Mouse (Mus musculus) retina, embryonic 14.5 days (tissue): ENCODE measurements around the gene Agrp.
"Not testable (repeated sequence)": the region's sequence is repeated elsewhere in the genome, so short reads cannot be mapped to it uniquely, and the experiment has no call there.

ENCODE experiments used
- DNase-seq: peaks from one replicate; pipeline ENCODE4 v3.0.0-alpha.2; 2015; ENCODE audit warnings: low spot score

Gene Agrp

DNA sequence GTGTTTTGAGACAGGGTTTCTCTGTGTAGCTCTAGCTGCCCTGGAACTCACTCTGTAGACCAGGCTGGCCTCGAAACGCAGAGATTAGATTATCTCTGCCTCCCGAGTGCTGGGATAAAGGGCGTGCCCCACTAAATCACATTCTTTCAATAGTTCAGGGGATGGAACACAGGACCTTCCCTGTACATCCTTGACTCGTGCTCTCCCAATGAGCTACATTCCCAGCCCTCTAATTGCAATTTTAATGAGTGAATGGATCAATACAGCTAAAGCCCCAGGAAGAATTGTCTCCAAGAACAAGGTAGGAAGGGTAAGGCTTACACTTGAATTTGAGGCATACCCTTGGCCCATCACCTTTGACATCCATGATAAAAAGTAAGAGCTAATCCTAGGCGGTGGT lies 38.4 kb downstream of the Agrp start:
- DNase-seq, result no peak

DNA sequence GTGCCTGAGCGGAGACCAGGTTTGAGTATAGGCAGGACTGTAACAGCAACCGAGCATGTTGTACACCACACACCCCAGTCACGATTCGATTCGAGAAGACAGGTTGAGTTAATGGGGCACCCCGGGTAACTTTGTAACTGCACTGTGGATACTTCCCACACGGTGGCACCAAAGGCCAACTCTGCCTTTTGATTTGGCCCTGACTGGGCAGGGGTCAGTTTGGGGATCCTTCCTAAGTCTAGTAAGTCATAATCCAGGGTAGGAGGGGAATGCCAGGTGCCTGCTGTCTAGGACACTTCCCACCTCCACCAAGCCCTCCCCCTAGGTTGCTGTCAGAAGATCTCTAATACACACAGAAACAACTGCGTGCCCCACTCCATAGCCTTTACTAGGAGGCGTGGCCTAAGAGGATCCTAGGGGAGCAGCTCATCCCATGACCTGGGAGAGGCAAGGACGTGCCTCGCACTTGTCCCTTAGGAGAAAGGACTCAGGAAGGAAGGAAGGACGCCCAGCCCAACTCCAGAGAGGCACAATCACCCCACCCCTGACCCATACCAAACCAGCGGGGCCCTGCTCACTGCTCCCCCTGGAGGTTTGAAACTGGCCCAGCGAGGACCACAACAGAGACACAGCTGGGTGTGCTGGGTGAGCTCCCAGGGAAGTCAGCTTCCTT lies 40.7 kb downstream of the Agrp start:
- peak; percentile 80 for DNase-seq

DNA sequence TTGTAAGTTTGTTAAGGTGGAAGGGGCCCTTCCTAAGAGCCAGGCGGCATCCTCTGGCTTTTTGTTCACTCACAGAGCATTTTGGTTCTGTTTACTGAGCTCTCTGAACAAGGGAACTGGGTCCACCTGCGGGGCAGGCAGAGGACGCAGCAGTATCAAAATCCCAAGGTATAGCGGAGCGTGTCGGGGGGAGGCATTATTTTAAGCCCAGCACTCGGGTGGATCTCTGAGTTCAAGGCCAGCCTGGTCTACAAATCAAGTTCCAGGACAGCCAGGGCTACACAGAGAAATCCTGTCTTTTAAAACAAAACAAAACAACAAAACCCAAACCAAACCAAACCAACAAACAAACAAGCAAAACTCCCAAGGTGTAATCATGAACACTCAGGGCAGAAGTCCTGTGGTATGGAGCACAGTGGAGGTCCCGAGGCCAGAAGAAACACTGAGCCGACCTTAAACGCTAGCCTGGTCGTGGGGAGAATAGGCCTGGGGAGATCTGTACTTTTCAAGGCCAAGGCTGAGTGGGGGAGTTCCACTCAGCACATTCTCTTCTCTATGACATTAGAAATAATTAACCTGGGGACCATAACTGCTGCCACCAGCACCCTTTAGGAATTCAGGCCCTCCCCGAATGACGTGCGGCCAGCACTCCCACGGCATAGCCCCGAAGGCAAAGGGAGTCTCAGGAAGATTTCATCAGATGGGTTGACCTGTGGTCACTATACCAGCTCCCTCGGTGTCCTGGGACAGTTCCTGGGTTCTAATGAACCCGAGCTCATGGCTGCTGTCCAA lies 42.5 kb downstream of the Agrp start:
- no peak for DNase-seq

DNA sequence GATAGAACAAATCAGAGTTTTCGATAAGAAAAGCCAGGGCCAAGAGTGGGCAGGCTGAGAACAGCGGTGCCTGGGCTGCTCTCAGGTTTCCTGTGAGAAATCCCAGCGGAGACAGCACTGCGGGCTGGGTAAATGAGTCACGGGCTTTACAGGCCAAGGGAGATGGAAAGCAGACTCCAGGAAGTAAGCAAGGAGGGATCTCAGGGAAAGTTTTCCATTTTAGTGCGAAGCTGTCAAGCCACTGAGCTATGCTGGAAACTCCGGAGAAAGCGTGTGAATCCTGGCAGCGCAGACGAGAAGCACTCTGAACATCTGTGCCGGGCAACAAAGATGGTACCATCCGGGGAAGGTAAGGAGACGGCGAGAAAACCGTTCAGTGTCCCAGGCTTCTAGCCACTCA lies 43.3 kb downstream of the Agrp start:
- DNase-seq, result no peak

DNA sequence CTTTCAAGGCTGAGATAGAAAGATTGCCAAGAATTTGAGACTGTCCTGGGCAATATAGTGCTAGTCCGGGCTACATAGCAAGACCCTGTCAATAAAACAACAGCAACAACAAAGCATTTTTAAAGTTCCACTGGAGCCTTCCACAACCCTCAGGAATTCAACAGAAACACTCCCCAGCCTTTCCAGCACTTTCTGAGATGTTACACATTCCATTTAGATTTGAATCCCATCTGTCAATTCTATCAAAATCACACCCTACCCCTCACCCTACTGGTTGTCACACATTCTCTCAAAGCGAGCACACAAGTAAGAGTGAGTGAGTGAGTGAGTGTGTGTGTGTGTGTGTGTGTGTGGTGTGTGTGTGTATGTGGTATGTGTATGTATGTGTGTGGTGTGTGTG lies 44.8 kb downstream of the Agrp start:
- no peak for DNase-seq

DNA sequence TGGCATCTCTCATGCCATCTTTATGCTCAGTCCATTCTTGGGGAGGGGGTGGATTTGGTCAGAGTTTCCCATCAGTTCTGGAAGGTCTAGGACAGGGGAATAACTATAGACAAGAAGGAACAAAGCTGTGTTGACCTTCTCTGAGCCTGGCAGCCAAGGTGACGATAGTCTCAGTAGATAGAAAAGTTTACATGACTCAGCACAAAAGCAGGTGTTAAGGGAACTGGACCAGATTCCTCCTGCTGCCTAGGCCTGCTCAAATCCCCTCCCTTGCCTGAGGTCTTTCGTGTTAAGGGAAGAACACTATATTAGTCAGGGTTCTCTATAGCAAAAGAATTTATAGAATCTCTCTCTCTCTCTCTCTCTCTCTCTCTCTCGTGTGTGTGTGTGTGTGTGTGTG lies 57.5 kb downstream of the Agrp start:
- DNase-seq, result no peak

DNA sequence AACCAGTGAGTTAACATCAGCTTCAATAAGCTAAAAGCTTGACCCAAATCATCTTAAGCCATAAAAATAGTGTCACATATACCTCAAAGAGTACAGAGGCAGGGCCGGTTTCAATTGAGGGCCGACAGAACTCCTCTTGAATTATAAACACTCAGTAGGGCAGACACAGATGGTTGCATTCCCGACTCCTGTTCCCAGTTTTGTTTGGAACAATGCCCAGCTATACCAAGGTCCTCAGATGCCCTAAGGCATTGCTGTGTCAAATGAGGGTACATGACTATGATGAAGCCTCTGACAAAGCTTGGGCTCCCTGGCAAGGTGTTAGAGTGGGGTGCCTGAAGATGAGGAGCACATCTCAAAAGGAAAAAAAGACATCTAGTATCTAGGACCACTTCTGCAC lies 61.7 kb downstream of the Agrp start:
- DNase-seq, result no peak

DNA sequence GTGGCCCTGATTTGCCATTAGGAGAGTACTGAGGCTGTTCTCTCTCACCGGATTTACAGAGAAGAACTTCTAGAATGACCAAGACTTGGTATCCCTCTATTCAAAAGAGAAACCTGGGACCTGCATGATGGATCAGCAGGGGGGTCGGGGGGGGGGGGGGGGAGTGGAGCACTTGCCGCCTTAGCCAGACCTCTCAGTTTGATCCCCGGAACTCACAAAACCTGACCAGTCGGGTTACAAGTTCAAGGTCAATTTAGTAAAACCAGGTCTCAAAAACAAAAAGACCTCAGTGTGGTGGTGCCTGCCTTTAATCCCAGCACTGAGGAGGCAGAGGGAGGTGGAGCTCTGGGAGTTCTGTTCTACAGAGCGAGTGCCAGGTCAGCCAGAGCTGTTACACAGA lies 62.5 kb downstream of the Agrp start:
- no peak for DNase-seq

DNA sequence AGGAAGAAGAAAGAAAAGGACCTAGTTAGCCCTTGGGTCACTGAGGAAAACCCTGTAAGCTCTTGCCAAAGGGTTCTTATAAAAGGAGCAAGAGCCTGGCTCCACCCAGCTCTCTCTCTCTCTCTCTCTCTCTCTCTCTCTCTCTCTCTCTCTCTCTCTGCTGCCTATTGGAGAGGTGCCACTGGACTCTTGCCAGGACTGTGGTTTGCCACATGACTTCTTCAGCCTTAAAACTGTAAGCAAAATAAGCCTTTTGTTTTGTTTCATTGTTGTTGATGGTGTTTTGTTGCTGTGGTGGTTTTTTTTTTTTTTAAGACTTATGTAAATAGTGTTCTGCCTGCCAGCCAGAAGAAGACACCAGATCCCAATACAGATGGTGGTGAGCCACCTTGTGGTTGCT lies 63.8 kb downstream of the Agrp start:
- DNase-seq, result no peak

DNA sequence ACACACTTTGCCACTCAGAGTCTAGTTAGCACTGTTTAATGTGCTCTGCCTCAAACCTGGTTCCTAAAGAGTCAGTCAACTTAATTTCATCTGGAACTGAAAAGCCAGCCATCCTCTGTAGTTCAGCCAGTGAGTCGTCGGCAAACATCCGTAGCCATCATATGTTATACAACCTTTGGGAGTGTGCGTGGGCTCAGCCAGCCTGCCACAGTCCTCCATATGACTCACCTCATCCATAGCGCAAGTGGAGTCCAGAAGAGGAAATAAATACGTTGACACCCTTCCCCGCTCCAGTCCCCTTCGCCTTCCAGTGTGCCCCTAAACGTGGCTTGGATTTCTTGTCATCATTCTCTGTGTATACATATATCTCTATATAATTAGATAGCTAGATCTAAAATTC lies 65.4 kb downstream of the Agrp start:
- DNase-seq, result no peak

DNA sequence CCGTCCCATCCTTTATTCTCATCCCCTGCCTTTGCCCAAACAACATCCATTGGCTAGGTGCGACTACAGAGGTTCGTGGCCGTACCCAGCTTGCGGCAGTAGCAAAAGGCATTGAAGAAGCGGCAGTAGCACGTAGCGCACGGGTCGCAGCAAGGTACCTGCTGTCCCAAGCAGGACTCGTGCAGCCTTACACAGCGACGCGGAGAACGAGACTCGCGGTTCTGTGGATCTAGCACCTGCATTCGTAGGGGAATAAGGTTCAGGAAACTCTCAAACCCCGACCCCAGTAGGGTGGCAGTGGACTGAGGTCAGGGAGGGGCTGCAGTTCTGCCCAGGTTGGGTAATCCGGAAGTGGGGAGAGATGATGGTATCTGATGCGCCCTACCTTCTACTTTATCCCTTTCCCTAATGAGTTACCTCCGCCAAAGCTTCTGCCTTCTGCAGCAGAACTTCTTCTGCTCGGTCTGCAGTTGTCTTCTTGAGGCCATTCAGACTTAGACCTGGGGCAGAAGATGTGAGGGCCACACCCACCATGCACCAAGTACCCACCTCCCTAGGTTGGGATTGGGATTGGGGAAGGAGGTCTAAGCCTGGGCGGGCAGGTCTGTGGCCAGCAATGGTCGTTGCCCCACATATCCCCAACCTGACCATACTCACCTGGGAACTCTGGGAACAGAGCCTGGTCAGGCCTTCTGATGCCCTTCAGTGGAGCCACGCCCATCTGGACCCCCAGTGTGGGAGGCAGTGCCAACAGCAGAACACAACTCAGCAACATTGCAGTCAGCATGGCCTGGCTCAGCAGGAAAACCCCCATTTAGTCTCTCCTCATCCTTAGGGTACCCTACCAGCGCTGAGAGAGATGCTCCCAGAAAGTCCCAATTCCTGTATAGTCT lies 70.2 kb downstream of the Agrp start:
- DNase-seq, result no peak

DNA sequence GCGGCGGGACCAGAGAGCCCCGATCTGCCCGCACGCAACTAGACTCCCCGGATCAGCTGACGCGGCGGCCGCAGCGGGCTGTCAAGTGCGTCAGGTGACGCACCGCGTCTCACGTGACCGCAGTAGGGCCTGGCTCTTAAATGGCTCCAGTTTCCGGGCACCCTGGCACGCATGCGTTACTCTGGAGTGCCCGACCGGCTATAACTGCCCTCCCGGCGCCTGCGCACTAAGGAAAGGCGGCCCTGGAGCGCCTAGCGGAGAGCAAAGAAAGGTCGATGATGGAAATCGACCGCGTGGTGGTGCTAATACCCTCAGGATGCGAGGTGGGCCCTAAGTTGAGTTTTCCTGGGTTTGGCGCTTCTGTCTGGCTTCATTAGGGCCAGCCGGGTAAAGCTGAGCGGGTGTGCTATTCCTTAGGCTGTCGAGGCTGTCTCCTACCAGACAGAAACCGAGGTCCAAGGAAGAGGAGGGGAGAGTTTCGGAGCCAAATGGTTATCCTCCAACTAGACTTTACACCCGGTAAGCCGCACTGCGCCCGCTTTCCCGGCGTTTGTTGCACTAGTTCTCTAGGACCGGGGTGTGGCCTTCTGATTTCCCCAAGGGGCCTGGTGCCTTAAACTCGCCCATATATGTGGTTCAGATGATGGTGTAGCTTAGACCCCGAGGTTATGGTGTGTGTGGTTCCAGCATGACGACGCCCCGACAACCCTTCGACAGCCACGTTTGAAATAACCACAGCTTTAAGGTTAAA lies 71.1 kb downstream of the Agrp start, which contains the start of gene Atp6v0d1:
Gene Atp6v0d1, minus strand, starts transcription at position 96 of the 751 bp plus-strand sequence.
- peak; percentile 100 for DNase-seq

DNA sequence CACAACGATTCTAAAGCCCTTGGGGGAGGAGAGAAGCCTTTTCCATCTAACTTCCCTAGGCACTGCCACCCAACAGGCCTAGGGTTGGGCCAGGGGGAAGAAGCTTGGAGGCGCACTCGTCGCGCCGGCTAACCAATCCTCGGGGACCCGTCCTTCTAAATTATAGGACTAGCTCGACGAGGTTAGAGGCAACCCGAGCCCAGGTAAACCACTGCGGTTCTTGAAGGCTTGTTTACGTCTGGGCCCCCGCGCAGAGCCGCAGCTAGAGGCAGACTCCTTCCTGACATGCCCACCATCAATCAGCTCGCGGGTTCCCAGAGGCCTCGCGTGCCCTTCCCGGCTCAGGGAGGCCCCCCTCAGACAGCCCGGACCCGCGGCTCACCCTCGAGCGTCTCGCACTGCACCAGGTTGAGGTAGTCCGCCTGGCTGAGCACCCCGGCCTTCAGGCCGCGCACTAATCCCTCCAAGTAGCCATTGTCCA lies 71.8 kb downstream of the Agrp start:
- DNase-seq, result no peak

DNA sequence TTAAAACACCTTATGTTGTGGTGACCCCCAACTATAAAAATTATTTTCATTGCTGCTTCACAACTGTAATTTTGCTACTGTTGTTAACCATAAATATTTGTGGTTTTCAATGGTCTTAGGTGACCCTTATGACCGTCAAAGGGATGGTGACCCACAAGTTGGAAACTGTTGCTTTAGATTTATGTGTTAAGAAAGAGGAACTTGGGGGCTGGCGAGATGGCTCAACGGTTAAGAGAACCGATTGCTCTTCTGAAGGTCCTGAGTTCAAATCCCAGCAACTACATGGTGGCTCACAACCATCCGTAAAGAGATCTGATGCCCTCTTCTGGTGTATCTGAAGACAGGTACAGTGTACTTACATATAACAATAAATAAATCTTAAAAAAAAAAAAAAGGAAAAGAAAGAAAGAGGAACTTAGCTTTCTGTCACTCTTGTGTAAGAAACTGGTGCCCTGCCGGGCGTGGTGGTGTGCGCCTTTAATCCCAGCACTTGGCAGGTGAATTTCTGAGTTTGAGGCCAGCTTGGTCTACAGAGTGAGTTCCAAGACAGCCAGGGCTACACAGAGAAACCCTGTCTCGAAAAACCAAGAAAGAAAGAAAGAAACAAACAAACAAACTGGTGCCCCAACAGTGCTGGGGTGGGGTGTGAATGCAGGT lies 72.5 kb downstream of the Agrp start:
- DNase-seq, result not testable (repeated sequence)

DNA sequence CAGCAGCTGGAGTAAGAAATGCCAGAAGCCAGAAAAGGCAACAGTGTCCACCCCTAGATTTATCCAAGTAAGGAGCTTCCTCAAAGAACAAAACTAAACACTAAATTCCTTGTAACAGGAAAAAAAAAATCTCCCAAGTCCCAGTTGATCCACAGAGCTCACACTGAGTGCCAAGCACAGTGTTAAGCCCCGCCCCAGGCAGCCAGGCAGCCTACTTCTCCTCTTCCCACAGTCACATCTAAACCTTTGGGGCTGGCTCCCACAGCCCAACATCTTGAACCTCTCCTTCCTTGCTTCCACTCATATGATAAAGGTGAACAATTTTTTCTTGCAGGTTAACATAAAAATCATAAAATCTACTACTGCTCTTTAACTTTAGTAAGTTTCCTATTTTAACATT lies 73.3 kb downstream of the Agrp start:
- no peak for DNase-seq

DNA sequence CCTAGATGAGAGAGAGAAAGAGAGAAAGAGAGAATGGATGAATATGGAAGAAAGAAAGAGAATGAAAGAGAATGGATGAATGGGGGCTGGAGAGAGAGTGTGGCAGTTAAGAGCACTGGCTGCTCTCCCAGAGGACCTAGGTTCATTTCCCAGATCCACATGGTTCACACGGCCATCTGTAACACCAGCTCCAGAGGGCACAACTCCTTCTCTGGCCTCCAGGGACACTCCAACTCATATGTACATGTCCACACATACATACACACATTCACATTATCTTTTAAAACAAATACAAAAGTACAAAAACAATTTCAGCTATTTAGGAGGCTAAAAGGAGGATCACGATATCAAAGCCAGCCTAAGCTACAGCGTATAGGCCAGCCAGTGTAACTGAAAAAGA lies 74.3 kb downstream of the Agrp start:
- DNase-seq, result no peak

DNA sequence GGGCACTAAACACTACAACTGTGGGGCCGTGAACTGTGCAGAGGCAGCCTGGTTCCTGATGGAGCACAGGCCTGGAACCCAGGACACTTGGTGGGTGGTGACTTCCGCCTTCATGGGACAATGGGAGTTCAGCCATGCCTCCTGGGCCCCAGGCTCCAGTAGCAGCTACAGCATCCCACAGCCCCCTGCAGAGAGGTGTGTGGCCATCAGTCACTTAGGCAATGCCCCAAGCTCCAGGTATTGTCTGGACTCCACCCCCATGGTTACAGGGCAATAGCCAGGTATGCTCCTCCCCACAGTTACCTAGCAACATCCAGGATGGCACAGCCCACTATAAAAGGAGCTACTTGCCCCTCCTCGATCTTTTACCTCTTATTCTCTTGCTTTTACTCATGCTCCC lies 82.0 kb downstream of the Agrp start:
- DNase-seq, result no peak

DNA sequence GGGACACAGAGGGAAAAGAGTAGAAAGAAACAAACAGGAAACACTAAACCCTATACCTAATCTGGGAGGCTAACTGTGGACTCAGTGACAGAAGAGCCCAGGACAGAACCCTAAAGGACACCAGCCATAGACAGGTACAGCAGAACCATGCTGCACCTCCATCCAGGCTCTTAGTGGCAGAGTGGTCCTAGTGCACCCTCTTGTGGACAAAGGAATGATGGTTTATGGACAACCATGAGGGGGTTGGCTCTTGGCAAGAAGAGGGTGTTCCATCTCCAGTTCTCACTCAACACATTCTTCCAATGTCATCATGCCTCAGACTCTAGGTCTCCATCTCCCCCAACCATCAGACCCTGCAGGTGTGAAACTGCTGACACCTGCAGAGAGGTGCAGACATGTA lies 83.1 kb downstream of the Agrp start:
- DNase-seq, result peak; percentile 83

DNA sequence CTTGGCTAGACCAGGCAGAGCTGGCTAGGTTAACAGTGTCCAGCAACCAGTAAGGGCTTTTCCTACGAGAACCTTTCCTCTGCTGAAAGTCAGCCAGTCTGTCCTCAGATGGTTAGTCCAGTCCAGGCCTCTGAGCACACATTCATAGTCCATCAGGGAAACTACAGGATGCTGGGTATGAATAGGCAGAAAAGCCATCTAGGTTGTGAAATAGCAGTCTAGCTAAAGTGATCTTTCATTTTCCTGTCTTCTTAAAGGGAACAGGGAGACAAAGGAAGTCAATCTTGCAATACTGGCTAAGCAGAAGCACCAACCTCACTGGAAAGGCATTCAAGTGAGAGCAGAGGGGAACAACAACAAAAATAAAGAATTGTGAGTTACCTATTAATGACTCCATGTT lies 84.4 kb downstream of the Agrp start:
- no peak for DNase-seq

DNA sequence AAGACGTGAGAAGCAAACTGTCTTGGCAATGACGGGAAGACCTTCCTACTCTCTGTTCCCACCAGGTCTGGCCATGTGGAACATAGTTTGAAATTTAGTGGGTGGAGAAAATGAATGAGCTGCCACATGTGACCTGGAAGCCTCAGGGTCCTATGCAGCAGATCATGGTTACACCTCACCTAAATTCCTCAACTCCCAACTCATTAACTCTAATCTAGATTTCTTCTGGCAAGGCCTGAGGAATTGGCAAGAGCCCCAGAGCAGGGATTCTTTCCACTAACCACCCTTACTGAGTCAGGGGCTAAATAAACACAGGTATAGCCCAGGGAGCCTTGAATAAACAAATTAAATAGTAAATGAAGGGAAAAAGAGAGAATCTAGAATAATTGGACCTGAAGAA lies 85.2 kb downstream of the Agrp start:
- DNase-seq, result no peak

DNA sequence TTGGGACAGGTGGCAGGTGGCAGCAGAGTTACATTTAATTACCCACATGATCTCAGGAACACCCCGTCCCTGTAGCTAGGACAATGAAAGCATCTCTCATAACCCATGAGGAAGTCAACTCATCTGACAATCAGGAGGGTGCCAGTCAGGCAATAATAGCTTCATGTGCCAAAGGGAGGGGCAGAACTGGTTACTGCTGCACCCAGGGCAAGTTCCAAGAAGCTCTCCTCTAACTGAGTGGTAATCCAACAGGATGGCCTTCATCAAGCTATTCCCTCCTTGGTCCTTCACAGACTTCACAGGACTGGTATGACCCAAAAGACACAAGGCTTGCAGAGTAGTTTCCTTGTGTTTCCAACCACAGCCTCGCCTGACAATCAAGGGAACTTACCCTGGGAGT lies 87.1 kb downstream of the Agrp start:
- no peak for DNase-seq
